Mouse (Mus musculus) stomach, embryonic 16.5 days (tissue): Measurements from ENCODE around the gene 1700014D04Rik. TPM values are rescaled to one million over a fixed set of nuclear protein-coding genes. Genes with fewer than 3 reads are reported as not detected.
"Not testable (repeated sequence)": the region's sequence is repeated elsewhere in the genome, so short reads cannot be mapped to it uniquely, and the experiment has no call there.

Experiments
- ATAC-seq: fragments of 200-750 bp; cut with Nextera tagmentation; 2 replicates; pipeline ENCODE4 v1.8.0; 2017; ENCODE audit warnings: moderate number of reproducible peaks, moderate TSS enrichment; ENCODE audit not compliant: insufficient read depth, low FRiP score
- H3K27ac ChIP-seq: fragments of 300-500 bp; sonication (generic); 2 replicates; pipeline ENCODE4 v1.5.1; 2014; ENCODE audit warnings: low read length
- H3K27me3 ChIP-seq: fragments of 300-500 bp; sonication (generic); 2 replicates; pipeline ENCODE4 v1.6.1; 2014; ENCODE audit warnings: low read length, control low read depth, mixed read lengths; ENCODE audit not compliant: control insufficient read depth, insufficient read depth
- H3K36me3 ChIP-seq: fragments of 300-500 bp; sonication (generic); 2 replicates; pipeline ENCODE4 v1.6.1; 2014; ENCODE audit warnings: low read length; ENCODE audit not compliant: control insufficient read depth, insufficient read depth
- H3K4me1 ChIP-seq: fragments of 300-500 bp; sonication (generic); 2 replicates; pipeline ENCODE4 v1.6.1; 2014; ENCODE audit warnings: low read length, control low read depth, mixed read lengths; ENCODE audit not compliant: control insufficient read depth, insufficient read depth
- H3K4me2 ChIP-seq: fragments of 300-500 bp; sonication (generic); 2 replicates; pipeline ENCODE4 v1.6.1; 2014; ENCODE audit warnings: low read depth, low read length, mixed read lengths
- H3K4me3 ChIP-seq: fragments of 300-500 bp; sonication (generic); replicated peaks from 2 replicates; pipeline ENCODE4 v1.5.1; 2014; ENCODE audit warnings: mild to moderate bottlenecking, low read length
- H3K9ac ChIP-seq: fragments of 300-500 bp; sonication (generic); 2 replicates; pipeline ENCODE4 v1.6.1; 2014; ENCODE audit warnings: low read length
- H3K9me3 ChIP-seq: fragments of 300-500 bp; sonication (generic); replicated peaks from 2 replicates; pipeline ENCODE4 v1.6.1; 2016; ENCODE audit warnings: low read length, control low read depth; ENCODE audit not compliant: control insufficient read depth
- WGBS: fragments of 180-500 bp; shearing (Covaris S2); extraction: QIAGEN DNeasy Blood & Tissue Kit; methylation state at CpG from one replicate; pipeline ENCODE4 v1.1.7; 2014; 5-methylcytosine and 5-hydroxymethylcytosine counted together
- polyA plus RNA-seq: library from polyadenylated mRNA; unstranded; fragments of >200 nt; fragmentation: Nextera tagmentation; extraction: Ambion mirVana; gene quantifications from 2 replicates; pipeline ENCODE4 v1.2.1, GENCODE M21; 2015

The 1700014D04Rik gene
- polyA plus RNA-seq, 1 experiment from 2014 or later, result not detected

DNA sequence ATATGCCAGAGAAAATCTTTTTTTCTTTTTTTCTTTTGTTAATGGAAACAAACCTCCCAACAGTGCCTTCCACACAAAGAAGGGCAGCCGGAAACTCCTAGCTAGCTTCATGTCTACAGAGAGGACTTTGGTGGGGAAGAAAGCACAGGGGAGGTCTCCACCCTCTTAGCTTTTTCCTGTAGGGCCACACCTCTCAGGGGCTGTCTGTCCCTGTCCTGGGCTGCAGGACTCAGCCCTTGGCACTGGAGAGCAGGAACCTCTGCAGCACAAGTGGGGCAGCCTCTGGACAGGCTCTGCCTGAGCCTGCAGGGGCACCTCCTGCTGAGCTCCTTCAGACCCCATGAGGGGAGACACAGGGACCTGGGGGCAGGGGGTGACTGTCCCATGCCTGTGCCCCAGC lies 46.4 kb downstream of the 1700014D04Rik start:
- not testable (repeated sequence) for H3K27ac ChIP-seq, H3K27me3 ChIP-seq, H3K9me3 ChIP-seq, H3K4me1 ChIP-seq, H3K36me3 ChIP-seq, H3K4me3 ChIP-seq, H3K9ac ChIP-seq, H3K4me2 ChIP-seq
- 71% methylated on average over 1 of the region's 1 CpGs for WGBS
- 0 out of 2 replicates have a peak, but pooled peaks have one; percentile 37 for ATAC-seq

DNA sequence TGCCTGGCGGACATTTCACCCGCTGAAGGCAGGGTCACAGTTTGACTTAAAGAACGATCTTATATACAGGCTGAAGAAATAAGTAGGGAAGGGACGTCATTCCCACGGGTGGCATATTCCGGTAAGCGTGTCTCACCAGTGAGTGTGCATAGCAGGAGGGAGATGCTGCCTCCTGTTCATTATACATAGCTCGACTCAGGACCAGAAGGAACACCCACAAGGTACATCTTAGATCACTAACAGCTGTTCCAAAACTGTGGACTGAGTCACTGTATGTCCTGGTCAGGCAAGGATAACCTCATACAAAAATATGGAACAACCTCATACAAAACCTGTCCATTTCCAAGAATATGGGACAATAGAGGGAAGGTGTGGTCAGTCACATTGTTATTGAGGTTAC lies 47.4 kb downstream of the 1700014D04Rik start:
- no peak overlapping the region for H3K4me2 ChIP-seq
- no peaks in the 10 kb centered on the region for H3K36me3 ChIP-seq
- no peaks in the 10 kb centered on the region for H3K9me3 ChIP-seq
- ATAC-seq, result no peak
- no peaks in the 10 kb centered on the region for H3K27me3 ChIP-seq
- no peak overlapping the region for H3K27ac ChIP-seq
- 84% methylated on average over 8 of the region's 8 CpGs for WGBS
- no peak overlapping the region for H3K4me3 ChIP-seq
- H3K9ac ChIP-seq, result no peak overlapping the region
- no peaks in the 10 kb centered on the region for H3K4me1 ChIP-seq

DNA sequence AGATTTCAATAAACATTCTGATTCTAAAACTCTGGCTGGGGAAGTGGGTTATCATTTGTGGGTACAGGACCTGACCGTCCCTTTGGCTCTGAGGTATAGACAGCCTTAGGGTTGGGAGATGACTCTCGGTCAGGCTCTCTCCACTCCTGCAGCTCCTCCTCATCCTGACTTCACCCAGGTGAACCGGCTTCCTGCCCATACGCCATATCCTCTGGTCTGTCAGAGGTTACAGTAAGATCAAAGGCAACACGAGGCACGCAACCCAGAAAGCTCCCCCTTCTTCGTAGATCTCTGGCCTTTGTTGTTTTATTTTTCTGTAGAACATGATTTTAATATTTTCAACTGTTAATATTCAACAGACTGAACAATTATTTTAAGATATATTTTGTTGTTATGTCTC lies 50.8 kb downstream of the 1700014D04Rik start:
- Histone ChIP-seq H3K4me1 (no peaks in the 10 kb centered on the region), H3K27me3 (no peaks in the 10 kb centered on the region), H3K4me2 (no peak overlapping the region), H3K9ac (no peak overlapping the region), H3K27ac (no peak overlapping the region), H3K9me3 (no peaks in the 10 kb centered on the region), H3K4me3 (no peak overlapping the region), H3K36me3 (no peaks in the 10 kb centered on the region)
- ATAC-seq, result no peak
- 81% methylated on average over 7 of the region's 7 CpGs for WGBS

DNA sequence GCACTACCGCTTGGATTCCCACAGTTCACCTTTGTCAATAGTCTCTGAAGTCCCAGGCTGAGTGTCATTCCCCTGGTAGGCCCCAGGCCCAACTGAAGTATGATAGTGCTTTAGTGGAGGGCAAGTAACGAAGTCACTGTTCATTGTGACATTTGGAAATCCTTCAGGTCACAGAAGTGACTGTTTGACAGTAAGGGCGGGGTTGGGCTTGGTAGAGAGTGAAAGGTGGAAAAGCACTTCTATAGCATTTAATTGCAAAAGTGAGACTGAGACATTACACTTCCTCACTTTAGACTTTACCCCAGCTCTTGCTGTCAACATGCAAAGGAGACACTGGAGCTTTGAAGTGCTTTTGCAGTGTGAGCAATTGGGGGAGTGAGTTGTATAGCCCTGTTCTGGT lies 52.5 kb downstream of the 1700014D04Rik start, which contains the start of gene 4921517D22Rik:
4921517D22Rik (minus strand) TSS at position 101 of the 400 bp plus-strand sequence.
- Histone ChIP-seq H3K4me3 (no peak within 1 kb of the TSS), H3K4me2 (no peak within 1 kb of the TSS), H3K4me1 (no peaks in the 10 kb centered on the region), H3K9me3 (no peaks in the 10 kb centered on the region), H3K9ac (no peak within 1 kb of the TSS), H3K36me3 (no peaks in the 10 kb centered on the region), H3K27ac (no peak within 1 kb of the TSS), H3K27me3 (no peaks in the 10 kb centered on the region)
- WGBS, result 83% methylated on average over 3 of the region's 3 CpGs
- no peak for ATAC-seq

DNA sequence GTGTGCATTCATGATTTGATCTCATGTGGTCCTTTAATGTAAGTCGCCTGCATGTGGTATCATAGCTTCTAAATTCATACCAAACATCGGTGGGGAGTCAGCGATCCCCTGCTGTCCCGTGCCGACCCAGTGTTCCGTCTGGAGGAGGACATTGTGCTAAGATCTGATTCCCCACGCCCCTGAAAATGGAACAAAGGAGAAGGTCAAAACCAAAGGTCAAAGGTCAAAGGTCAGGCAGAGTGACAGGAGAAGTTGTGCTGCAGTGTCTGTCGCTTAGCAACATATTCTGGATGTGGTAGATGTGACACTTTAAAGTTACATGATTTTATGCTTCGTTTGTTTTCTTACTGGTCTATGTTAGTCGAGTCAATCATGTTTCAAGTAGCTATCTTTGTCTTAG lies 55.1 kb downstream of the 1700014D04Rik start:
- Histone ChIP-seq H3K36me3 (no peaks in the 10 kb centered on the region), H3K9me3 (no peaks in the 10 kb centered on the region), H3K9ac (no peak overlapping the region), H3K4me3 (no peak overlapping the region), H3K4me1 (no peaks in the 10 kb centered on the region), H3K27me3 (no peaks in the 10 kb centered on the region), H3K27ac (no peak overlapping the region), H3K4me2 (no peak overlapping the region)
- no peak for ATAC-seq
- 72% methylated on average over 10 of the region's 10 CpGs for WGBS

Other genes with a start within 250 kb of the 1700014D04Rik start
- gene Agtpbp1, start 161.5 kb downstream of the 1700014D04Rik start, polyA plus RNA-seq, result 17.4 and 18.1 TPM in 2 replicates
- gene Naa35, start 161.5 kb downstream of the 1700014D04Rik start, polyA plus RNA-seq, result 73.0 and 87.5 TPM in 2 replicates
- 89.8 and 108 TPM in 2 replicates for gene Golm1, start 70.9 kb downstream of the 1700014D04Rik start, polyA plus RNA-seq
- gene 4921517D22Rik, start 52.6 kb downstream of the 1700014D04Rik start, polyA plus RNA-seq, result not detected in 2 replicates
- gene Spata31d1a, start 36.4 kb downstream of the 1700014D04Rik start, polyA plus RNA-seq, result not detected in 2 replicates
- not detected in 2 replicates for gene Spata31d1b, start 34.5 kb downstream of the 1700014D04Rik start, polyA plus RNA-seq
- not detected in 2 replicates for gene Spata31d1d, start 15.0 kb downstream of the 1700014D04Rik start, polyA plus RNA-seq
- 122 and 134 TPM in 2 replicates for gene Isca1, start 23.1 kb upstream of the 1700014D04Rik start, polyA plus RNA-seq
- gene Gm49354, start 35.5 kb upstream of the 1700014D04Rik start, polyA plus RNA-seq, result not detected in 2 replicates
- gene Tut7, start 76.4 kb upstream of the 1700014D04Rik start, polyA plus RNA-seq, result 52.4 and 52.9 TPM in 2 replicates